Mouse (Mus musculus) inflammation-experienced regulatory T-cells, adult 6 months (primary cell): ENCODE measurements around the gene Jdp2. TPM values are rescaled to one million over a fixed set of nuclear protein-coding genes. Genes with fewer than 3 reads are reported as not detected.

Experiments used
- ATAC-seq: one replicate; pipeline ENCODE4 v1.8.0; 2017
- polyA plus RNA-seq, 3 experiments: library from polyadenylated mRNA; unstranded; fragments of 100-300 nt; shearing (Covaris generic); gene quantifications; one replicate each; pipeline ENCODE4 v1.2.1; 2017

Jdp2 gene
- polyA plus RNA-seq, 3 experiments from 2014 or later = 0.37 to 0.59 (median 0.58) TPM

DNA sequence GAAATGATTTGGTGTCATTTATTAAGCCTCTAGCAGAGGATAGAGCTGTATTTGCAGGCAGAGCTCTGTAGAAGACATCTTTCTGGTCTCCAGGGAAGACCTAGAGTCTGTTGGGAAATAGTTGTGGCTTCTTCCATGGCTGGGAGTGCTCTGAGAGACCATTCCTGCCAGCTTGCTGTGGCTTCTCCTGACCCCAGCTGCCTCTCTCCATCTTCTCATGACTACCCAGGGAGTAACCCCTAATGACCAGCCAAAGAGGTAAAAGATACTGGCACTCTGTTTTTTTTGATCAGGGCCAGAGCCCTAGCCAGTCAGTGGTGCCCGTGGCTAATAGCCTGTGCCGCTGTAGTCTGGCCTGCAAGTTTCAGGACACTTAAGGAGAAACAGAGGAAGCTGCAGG lies 3.3 kb downstream of the Jdp2 start:
- no peak for ATAC-seq

DNA sequence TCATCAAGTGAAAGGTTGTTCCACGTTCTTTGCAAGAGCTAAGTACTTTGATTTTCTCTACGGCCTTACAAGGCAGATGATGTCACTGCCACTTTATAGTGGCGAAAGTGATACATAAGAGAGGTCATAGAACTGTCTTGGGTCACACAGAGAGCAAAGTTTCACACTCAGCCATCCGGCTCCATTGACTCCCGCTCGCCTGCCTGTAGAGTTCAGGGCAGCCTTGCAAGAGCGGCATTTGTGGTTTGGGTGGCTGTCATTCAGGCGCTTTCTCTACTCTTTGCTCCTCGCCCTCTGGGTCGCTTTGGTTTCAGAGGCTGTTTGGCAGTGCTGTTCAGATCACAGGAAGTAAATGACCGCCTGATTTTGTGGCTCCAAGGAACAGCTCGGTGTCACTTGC lies 4.0 kb downstream of the Jdp2 start:
- no peak for ATAC-seq

DNA sequence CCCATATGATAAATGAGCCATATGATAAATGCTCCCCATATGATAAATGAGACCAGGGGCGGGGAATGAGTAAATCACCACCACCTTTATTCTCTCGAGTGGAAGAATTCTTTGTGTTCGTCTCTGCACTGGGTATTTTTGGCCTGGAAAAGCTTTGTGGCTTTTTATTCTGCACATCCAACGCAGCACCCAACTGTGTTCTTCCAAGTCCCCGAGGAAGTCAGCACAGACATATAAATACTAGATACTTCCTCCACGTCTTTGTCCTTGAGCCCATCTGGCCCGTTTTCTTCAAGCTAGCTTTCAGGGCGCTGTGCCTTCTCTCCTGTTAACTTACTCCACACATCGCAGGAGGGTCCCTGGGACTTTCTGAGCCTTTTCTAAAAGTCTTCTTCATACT lies 4.9 kb downstream of the Jdp2 start:
- ATAC-seq = no peak

DNA sequence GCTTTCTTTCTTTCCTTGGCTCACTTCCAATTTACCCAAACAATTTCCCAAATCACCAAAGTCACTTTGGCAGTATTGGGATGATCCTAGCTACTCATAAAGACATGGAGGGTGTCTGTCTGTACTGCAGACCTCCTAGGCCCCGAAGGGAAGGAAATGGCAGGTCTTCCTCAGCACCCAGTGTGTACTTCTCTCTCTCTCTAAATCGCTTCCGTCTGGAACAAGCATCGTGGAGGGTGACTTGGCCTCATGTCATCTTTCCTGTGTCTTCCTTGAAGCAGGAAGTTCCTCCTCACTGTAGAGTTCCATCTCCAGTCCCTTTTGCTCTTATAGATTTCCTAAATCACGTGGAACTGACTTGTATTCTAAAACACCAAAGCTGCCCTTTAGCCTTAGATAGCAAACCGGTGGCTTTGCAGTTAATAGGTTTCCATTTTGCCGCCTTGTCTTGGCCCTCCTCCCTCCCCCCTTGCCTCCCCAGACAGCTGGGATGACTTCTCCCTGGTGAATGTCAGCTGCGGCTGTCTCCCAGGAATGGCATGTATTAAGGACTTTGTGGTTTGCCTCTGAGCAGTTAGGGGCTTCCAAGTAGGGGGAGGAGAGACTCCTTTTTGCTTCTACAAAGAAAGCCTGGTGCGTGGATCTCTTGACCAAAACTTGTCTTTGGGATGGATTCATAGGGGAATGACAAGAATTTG lies 5.6 kb downstream of the Jdp2 start:
- no peak for ATAC-seq

DNA sequence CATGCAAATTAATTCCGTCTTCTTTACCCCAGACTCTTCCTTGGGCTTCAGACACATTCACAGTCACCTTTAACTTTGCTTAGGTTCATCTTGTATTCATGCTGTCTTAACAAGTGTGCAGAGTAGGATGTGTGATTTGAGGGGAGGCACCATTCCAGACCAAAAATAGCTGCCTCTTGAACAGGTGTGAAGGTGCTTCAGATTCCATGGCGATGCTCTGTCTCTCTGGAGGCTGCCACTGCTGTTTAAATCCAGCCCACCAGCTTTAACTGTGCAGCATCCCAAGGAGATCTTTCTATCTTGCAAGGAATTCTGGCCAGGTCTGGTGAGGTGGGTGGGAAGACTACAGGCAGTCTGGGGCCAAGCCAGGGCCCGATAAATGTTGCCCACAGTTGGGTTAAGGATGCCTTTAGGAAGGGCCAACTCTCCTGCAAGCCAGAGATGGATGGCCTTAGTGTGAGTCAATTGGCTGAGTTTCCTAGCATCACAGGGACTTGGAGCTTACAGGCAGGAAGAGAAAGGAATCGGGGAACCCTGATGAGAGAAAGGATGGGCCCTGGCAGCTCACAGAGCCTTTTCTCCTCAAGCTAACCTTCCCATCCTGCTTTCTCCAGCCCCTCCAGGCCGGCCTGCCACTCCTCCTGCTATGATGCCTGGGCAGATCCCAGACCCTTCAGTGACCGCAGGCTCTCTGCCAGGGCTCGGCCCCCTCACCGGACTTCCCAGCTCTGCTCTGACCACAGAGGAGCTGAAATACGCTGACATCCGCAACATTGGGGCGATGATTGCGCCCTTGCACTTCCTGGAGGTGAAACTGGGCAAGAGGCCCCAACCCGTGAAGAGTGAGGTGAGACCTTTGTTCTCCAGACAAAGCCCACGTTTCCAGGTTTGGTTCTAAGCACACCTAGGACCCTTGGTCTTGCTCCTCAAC lies 9.0 kb downstream of the Jdp2 start:
- no peak for ATAC-seq

DNA sequence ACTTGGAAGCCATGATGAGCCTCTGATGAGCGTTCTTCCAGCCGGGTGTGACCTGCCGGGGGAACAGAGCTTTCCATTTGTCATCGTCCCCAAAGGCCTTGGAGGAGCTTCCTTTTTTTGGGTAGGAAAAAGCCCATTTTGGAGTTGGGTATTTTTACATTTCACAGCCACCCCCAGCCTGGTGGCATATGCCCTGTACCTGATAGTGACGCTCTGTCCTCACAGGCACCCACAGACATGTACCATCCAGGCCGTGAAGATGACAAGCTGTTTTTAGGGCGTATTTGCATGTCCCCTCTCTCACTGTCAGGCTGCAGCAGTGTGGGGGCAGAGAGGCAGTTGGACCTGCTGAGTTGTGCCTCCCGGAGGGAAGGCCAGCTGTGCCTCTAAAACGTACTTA lies 11.3 kb downstream of the Jdp2 start:
- no peak for ATAC-seq

DNA sequence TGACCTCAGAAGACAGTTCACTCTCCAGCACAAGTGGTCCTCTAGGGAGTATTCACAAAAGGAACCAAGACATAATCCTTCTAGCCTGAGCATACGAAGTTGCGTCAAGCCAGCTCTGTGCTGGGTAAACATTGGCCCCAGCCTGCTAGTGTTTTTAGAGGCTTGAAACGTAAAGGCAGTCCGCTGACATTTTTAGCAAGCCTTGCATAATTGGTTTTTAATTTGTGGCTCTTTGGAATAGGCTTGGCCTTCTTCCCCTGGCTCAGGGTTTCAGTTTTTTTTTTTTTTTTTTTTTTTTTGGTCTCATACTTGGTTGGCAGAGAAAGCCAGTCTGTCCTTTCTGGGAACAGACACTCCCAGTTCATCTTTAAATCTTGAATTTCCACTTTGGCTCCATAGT lies 15.3 kb downstream of the Jdp2 start:
- no peak for ATAC-seq

DNA sequence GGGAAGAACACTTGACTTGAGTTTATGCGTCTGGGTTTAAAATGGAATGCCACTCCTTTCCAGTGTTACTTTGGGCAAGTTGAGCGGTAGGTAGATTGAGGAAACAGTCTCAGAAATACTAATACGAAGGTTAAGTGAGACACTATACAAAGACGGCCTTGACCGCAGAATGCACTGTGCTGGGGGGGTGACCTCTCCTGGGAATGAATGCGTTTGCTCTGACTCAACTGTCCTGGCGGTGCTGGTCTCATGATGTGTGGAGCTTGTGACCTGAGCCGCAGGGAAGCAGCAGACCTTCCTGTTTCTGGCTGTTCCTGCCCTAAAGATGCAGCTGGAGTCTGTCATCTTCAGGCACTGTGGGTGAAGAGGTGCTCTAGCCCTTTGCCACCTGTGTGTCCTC lies 16.7 kb downstream of the Jdp2 start:
- ATAC-seq = no peak

DNA sequence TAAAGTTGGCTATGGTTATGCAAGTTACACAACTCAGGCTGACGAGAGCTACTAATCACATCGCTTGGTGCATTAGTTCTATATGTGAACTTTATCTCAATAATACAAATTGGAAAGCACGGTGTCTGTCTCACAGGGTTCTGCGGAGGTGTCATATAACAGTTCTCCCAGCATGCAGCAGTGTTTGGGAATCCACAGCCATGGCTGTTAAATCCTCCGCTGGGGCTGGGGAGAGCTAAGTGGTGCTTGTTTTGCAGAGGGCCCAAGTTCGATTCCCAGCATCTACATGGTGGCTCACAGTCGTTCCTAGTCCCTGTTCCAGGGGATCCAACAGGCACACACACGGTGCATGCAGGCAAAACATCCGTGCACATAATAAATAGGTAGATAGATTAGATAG lies 19.1 kb downstream of the Jdp2 start:
- ATAC-seq = no peak

DNA sequence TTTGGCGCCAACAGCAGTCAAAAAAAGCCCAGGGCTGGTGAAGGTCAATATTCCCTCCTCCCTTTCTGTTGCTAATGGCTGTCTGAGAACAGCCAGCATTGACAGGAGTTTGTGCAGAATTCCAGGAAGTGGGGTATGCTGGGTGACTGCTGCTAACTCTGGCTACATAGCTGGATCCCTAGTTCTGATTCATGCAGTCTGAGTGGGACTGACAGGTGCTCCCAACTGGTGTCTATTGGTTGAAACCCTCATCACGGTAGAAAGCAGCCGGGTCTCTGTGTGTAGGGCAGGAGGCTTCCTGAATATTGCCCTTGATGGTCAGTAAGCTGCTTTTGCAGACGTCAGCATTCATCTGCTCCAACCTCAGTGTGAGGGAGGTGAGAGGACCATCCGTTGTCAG lies 19.6 kb downstream of the Jdp2 start:
- no peak for ATAC-seq

DNA sequence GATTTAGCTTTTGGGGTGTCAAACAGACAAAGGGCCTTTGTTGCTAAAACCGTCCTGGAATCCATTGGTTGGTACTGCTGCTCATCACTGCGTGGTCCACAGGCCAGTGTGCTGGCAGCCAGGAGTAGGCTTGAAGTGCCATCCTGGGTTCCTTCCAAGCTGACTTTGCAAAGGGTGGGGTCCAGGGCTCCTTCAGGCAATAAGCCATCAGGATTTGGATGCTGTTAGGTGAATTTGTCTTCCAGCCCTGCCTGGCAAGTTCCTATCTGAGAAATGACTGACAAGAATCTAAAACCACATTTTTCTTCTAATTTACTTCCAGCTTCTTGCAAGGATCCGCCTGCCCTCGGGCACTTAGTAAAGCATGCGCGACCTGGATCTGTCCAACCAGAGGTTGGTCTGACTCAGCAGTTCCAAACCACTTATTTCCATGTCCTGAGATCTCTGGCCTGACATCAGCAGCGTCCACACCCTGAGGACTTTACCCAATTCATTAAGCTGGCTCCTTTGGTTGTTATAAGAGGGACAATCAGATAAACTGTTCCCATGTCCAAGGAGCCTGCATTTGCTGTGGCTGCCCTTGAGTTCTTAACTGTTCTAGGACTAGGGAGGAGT lies 20.6 kb downstream of the Jdp2 start:
- no peak for ATAC-seq

DNA sequence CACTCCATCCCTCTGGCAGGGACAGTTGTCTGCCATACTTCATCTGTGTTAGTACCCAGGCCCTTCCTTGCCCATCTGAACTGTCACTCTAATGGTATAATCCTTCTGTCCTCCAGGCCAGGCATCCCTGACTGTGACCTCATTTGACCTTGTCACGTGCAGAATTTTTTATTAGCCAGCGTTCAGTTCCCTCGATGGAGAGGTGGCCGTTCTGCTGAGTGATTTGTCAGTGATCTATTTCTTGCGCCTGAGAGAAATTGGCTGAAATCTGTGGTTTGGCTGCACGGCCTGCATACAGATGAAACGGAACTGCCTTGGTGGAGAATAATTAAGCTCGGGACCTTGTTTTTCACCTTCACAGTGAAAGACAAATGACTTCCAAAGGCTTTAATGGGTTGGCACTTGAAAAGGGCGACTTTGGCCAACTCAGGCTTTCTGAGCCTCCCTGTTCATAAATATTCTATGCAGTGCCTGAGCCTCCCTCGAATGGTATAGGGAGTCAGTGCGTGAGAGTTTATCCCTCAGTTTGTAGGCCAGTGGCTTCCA lies 21.1 kb downstream of the Jdp2 start:
- no peak for ATAC-seq

DNA sequence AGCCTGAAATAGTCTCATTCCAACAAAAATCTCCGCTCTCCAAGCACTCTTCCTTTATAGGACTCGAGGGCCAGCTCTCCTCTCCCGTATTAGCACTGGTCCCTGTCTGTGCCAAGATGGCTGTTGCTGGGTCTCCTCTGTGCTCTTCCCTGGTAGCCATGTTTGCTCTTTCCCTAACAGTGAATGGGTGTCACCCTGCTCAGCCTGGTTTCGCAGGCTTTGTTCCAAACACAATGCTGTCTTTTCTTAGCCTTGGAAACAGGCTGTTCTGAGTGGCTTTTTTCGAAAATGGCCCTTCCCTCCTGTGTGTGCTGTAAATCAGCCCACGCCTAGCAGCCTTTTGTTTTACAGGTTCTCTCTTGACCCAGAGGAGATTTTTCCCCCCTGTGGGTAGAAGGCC lies 22.2 kb downstream of the Jdp2 start:
- no peak for ATAC-seq

DNA sequence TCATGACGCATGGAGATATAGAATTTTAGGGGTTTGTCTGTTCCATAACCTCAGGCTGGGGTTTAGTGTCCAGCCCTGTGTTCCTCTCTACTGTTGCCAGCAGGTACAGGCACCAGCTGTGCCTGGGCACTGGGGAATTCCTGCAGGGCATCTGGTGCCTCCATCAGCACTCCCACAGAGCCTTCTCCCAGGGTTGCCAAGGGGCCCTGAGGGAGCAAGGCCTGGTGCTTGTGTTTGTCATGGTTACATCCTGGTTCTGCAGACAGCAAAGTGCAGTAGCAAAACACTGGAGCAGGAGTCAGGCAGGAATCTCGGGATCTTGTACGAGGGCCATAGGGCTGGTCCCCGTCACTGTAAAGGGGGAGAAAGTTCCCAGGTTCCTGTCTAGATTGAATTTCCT lies 22.8 kb downstream of the Jdp2 start:
- ATAC-seq = no peak

DNA sequence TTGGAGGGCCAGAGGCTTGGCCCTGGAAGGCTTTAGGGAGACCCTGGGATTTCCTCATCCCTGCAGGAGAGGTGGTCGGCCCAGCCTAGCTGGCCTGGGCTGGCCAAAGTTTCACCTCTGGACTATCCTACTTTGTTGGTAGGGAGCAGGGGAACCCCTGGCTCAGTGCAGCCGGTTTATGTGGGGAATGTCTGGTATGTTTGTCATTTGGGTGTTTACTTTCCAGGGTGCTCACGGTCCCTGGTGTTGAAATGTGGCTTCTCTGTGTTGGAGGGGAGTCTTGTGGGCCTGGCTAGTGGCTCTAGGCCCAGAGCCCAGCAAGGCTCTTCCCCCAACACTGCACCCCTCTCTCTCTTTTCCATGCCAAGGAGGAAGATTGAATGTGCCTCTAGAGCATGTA lies 24.9 kb downstream of the Jdp2 start:
- no peak for ATAC-seq

DNA sequence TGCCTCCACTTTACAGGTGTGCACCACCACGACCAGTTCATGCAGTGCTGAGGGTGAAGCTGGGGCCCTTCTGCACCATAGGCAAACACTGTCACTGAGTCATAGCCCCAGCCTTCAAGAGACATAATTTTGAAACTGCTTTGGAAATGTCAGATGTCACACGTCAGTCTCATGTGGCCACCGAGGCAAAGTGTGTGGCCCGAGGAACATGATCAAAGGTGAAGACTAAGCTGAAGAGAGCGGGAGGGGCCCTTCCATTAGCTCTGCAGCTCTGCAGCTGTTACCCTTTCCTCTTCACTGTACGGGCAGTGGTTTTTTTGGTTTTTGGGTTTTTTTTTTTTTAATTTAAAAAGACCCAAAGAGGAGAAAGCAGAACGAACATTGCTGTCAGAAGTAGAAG lies 25.8 kb downstream of the Jdp2 start:
- peak; percentile 91 for ATAC-seq

DNA sequence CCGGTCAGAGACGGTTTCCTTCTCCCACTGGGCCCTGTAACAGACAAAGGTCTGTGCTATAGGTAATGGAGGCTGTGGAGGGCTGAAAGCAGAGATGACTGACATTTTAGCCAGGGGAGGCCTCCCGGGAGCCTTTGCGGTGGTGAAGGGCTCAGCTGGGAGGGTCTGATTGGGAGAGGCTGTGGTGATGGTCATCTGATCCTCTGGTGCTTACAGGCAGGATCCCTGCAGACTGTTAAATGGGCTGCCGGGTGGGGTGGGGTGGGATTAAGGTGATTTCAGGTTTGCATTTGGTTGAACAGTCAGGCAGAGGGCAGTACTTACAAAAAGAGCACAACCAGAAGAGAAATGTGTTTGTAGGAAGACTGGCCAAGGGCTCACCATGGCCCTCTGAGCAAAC lies 27.0 kb downstream of the Jdp2 start:
- ATAC-seq = no peak

DNA sequence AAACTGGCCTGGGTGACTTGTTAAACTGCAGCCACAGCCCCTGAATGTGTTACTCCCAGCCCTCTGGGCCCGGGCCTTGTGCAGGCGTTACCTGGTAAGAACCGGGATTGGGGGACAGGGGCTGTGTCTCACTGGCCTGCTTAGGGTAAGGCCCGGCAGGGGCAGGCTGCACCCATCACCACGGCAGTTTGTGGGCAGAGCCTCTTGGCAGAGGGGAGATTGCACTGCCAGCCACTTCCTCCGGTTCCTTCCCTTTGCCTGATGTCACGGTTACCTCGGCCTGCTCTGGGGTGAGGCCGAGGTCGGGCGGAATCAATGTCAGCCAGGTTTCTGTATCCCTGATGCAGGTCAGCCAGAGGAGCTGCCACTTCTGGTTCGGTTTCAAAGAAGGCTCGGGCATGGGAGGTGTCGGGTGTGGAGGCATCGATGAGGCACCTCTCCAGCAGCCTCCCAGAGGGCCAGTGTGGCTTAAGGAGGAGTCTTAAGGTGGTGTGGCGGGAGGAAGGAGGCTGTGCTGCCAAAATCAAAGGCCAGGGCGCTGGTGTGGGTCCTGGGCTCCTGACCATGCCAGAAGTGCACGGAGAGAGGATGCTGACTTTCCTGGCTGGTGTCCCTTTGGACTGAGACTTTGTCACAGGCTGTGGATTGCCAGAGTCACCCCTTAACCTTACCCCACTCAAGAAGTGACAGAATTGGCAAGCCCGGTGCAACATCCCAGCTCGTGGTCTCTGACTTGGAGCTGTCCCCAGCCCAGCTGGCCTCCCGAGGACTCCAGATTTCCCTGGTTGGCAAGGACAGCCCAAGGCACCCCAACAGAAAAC lies 31.0 kb downstream of the Jdp2 start:
- ATAC-seq = no peak

DNA sequence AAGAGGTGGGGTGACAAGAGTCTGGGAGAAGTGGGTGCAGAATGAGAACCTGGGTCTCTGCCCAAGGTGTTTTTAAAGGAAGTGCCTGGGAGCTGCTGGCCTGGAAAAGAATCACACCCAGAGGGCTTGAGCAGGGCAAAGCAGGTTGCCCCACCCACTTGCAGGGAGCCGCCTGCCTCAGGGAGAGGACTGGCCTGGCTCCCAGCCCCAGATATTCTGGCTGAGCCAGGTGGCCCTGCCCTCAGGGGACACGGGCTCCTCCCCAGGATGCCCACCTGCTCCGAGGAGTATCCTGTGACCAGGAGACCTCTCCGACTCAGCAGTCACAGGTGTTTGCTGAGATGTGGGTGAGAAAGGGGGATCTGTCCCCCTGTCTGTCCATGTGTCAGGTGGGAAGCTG lies 32.4 kb downstream of the Jdp2 start:
- no peak for ATAC-seq

DNA sequence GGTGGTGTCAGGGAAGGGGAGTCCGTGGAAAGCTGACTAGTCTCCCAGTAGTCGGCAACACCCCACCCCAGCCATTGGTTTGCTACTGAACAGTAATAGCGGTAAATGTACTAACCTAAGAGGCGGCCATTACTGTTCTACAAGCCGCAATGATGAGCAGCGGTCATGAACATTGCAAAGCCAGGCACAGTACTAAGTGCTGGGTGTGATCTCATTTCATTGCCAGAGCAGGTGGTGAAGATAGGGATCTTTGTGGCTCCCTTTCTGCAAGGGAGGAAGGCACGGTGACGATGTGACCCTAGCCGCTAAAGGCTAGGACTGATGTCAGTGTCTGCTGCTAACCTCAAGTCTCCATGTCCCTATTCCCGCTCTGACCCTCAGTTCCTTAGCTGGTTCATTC lies 33.5 kb downstream of the Jdp2 start:
- no peak for ATAC-seq

DNA sequence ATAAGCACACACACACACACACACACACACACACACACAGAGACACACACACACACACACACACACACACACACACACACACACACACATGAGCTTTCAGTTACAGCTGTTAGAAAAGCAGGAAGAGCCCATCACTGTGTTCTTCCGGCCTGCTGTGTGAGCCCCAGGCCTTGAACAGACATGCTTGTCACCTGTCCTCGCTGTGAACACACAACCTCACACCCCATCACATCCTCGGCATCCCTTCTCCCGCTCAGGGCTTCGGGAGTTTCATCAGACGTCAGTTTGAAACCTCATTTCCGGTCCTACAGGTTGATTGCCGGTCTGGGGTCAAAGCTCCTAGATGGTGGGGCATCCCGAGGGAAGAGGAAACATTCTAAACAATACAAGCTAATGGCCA lies 39.1 kb downstream of the Jdp2 start:
- ATAC-seq = peak; percentile 3

DNA sequence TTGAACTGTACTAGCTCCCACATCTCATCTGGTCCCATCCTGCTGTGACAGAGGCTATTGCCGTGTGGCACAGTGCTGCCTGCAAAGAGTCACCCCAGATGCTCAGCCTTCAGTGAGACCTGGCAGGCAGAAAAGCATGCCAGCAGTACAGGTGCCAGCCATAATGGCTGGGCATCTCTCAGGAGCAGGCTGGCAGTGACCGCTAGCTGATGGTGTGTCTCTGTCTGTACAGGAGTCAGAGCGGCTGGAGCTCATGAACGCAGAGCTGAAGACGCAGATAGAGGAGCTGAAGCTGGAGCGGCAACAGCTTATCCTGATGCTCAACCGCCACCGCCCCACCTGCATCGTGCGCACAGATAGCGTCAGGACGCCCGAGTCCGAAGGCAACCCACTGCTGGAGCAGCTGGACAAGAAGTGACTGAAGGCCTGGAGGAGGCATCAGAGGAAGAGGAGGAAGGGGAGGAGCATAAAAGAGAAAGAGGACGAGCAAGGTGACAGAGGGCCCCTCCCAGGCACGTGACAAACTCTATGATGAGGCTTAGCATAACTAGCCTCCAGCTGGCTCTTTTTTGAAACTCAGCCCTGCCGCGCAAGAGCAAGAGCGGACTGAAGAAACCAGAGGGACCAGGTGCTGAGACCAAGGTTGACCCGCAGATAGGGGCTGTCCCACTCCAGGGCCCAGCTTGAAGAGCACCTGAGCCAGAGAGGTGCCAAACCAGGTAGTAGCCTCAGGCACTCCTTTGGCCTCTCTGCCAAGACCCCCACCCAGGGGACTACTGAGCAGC lies 39.9 kb downstream of the Jdp2 start:
- peak; percentile 57 for ATAC-seq
